Mouse (Mus musculus) limb, embryonic 14.5 days (tissue): ENCODE data around the gene Rbm26. TPM values are rescaled to one million over a fixed set of nuclear protein-coding genes. Genes with fewer than 3 reads are reported as not detected.

Experiments used
- ATAC-seq: fragments of 200-750 bp; cut with Nextera tagmentation; 2 replicates; pipeline ENCODE4 v1.8.0; 2017; ENCODE audit warnings: low read depth, moderate number of reproducible peaks, moderate TSS enrichment; ENCODE audit not compliant: low FRiP score
- DNase-seq: peaks from one replicate; pipeline ENCODE4 v3.0.0-alpha.2; 2015; ENCODE audit warnings: low spot score
- H3K27ac ChIP-seq: fragments of 300-500 bp; sonication (generic); replicated peaks from 2 replicates; pipeline ENCODE4 v1.5.1; 2014; ENCODE audit warnings: low read depth, mild to moderate bottlenecking, low read length, moderate library complexity, mixed read lengths
- H3K27me3 ChIP-seq: fragments of 300-500 bp; sonication (generic); 2 replicates; pipeline ENCODE4 v1.6.1; 2014; ENCODE audit warnings: low read length, mixed read lengths; ENCODE audit not compliant: control insufficient read depth, insufficient read depth
- H3K36me3 ChIP-seq: fragments of 300-500 bp; sonication (generic); 2 replicates; pipeline ENCODE4 v1.6.1; 2014; ENCODE audit warnings: mild to moderate bottlenecking, low read length, moderate library complexity, mixed read lengths; ENCODE audit not compliant: control insufficient read depth, insufficient read depth
- H3K4me1 ChIP-seq: fragments of 300-500 bp; sonication (generic); 2 replicates; pipeline ENCODE4 v1.6.1; 2014; ENCODE audit warnings: antibody characterized with exemption, low read length, mixed read lengths; ENCODE audit not compliant: control insufficient read depth, insufficient read depth
- H3K4me2 ChIP-seq: fragments of 300-500 bp; sonication (generic); replicated peaks from 2 replicates; pipeline ENCODE4 v1.6.1; 2014; ENCODE audit warnings: low read depth, mild to moderate bottlenecking, low read length, moderate library complexity; ENCODE audit not compliant: severe bottlenecking
- H3K4me3 ChIP-seq: fragments of 300-500 bp; sonication (generic); replicated peaks from 2 replicates; pipeline ENCODE4 v1.5.1; 2014; ENCODE audit warnings: low read length
- H3K9ac ChIP-seq: fragments of 300-500 bp; sonication (generic); 2 replicates; pipeline ENCODE4 v1.6.1; 2014; ENCODE audit warnings: mild to moderate bottlenecking, low read depth, low read length, moderate library complexity; ENCODE audit not compliant: severe bottlenecking
- H3K9me3 ChIP-seq: fragments of 300-500 bp; sonication (generic); 2 replicates; pipeline ENCODE4 v1.6.1; 2016; ENCODE audit warnings: low read length; ENCODE audit not compliant: control insufficient read depth
- POLR2A ChIP-seq: fragments of 200-500 bp; IDR thresholded peaks from 2 replicates; pipeline ENCODE4 v1.8.0; 2012; ENCODE audit warnings: inconsistent platforms, mild to moderate bottlenecking, moderate library complexity, borderline replicate concordance; ENCODE audit not compliant: insufficient read depth, insufficient read length; ENCODE audit errors: extremely low read depth
- WGBS: fragments of 180-500 bp; shearing (Covaris S2); extraction: QIAGEN DNeasy Blood & Tissue Kit; methylation state at CpG from one replicate; pipeline ENCODE4 v1.1.7; 2014; 5-methylcytosine and 5-hydroxymethylcytosine counted together
- polyA plus RNA-seq, 2 experiments: library from polyadenylated mRNA; depleted of rRNA in 1 of 2; stranded (reverse) in 1 of 2; unstranded in 1 of 2; fragments of >200 nt; fragmentation: Nextera tagmentation in 1 of 2; extraction: Ambion mirVana in 1 of 2; gene quantifications; 2 replicates each; pipeline versions ENCODE4 v1.2.1 to v1.2.3; 2012 to 2014

The Rbm26 gene
- polyA plus RNA-seq, 2 experiments, result 45.0 to 65.9 TPM

GRCm38 (mm10) chr14:105098861-105099260 is 78.3 kb downstream of the Rbm26 start:
- Histone ChIP-seq H3K4me2 (no peak overlapping the region), H3K4me3 (no peak overlapping the region), H3K9me3 (no peaks in the 10 kb centered on the region), H3K27me3 (no peaks in the 10 kb centered on the region), H3K27ac (no peak overlapping the region), H3K36me3 (no peaks in the 10 kb centered on the region; the same call in 1 of the 2 replicates), H3K9ac (no peak overlapping the region), H3K4me1 (no peaks in the 10 kb centered on the region)
- ATAC-seq (no peak), DNase-seq (no peak)
- TF ChIP-seq POLR2A, result no peak
- 82% methylated on average over 7 of the region's 7 CpGs for WGBS

- H3K27ac ChIP-seq, result no peak overlapping the region
- no peak overlapping the region for H3K4me3 ChIP-seq
- H3K27me3 ChIP-seq, result no peaks in the 10 kb centered on the region
- H3K4me1 ChIP-seq, result no peaks in the 10 kb centered on the region
- no peak for TF ChIP-seq POLR2A
- no peaks in the 10 kb centered on the region for H3K9me3 ChIP-seq
- WGBS, result 57% methylated on average over 3 of the region's 3 CpGs
- no peak overlapping the region for H3K4me2 ChIP-seq
- DNase-seq (no peak), ATAC-seq (no peak)
- H3K36me3 ChIP-seq, result no peaks in the 10 kb centered on the region
- no peak overlapping the region for H3K9ac ChIP-seq
These were observed 80.9 kb downstream of the Rbm26 start for GRCm38 (mm10) chr14:105096221-105096620.

- H3K4me2 ChIP-seq, result no peak overlapping the region
- WGBS, result 65% methylated on average over 4 of the region's 4 CpGs
- no peak overlapping the region for H3K9ac ChIP-seq
- no peak for TF ChIP-seq POLR2A
- no peak overlapping the region for H3K27ac ChIP-seq
- no peak for ATAC-seq
- no peak for DNase-seq
- H3K36me3 ChIP-seq, result no peaks in the 10 kb centered on the region
- H3K9me3 ChIP-seq, result no peaks in the 10 kb centered on the region
- H3K27me3 ChIP-seq, result no peaks in the 10 kb centered on the region
- no peak overlapping the region for H3K4me3 ChIP-seq
- no peaks in the 10 kb centered on the region for H3K4me1 ChIP-seq
These were observed 90.1 kb downstream of the Rbm26 start for GRCm38 (mm10) chr14:105087001-105087400.

- no peak for DNase-seq
These were observed 91.7 kb downstream of the Rbm26 start for GRCm38 (mm10) chr14:105085332-105085993.

GRCm38 (mm10) chr14:105084757-105085330 is 92.3 kb downstream of the Rbm26 start:
- no peak overlapping the region for H3K4me2 ChIP-seq
- WGBS, result 56% methylated on average over 8 of the region's 8 CpGs
- no peak overlapping the region for H3K27ac ChIP-seq
- no peak for ATAC-seq
- H3K4me3 ChIP-seq, result no peak overlapping the region
- no peaks in the 10 kb centered on the region for H3K9me3 ChIP-seq
- H3K4me1 ChIP-seq, result no peaks in the 10 kb centered on the region
- no peak for DNase-seq
- H3K36me3 ChIP-seq, result no peaks in the 10 kb centered on the region
- no peaks in the 10 kb centered on the region for H3K27me3 ChIP-seq
- no peak for TF ChIP-seq POLR2A
- no peak overlapping the region for H3K9ac ChIP-seq

More at GRCm38 (mm10) chr14:105085332-105085993, 91.7 kb downstream of the Rbm26 start:
- WGBS, result 63% methylated on average over 7 of the region's 7 CpGs
- H3K4me2 ChIP-seq, result no peak overlapping the region
- no peak overlapping the region for H3K4me3 ChIP-seq
- no peaks in the 10 kb centered on the region for H3K9me3 ChIP-seq
- H3K27ac ChIP-seq, result no peak overlapping the region
- no peak for TF ChIP-seq POLR2A
- ATAC-seq, result no peak
- no peaks in the 10 kb centered on the region for H3K4me1 ChIP-seq
- H3K36me3 ChIP-seq, result no peaks in the 10 kb centered on the region
- no peak overlapping the region for H3K9ac ChIP-seq
- no peaks in the 10 kb centered on the region for H3K27me3 ChIP-seq
